Mouse (Mus musculus) embryo, embryonic 11.5 days (tissue): ENCODE results near the gene Glis1.
A peak's percentile ranks its signal among the peaks of the same experiment; 100 is the strongest.

Source experiments
- DNase-seq: peaks from one replicate; pipeline ENCODE4 v3.0.0-alpha.2; 2012; ENCODE audit warnings: low read depth, low spot score

Glis1 gene

GRCm38 (mm10) chr4:107434356-107435237 lies at the start of gene Glis1:
TSS of gene Glis1 (plus strand) at chr4:107434591.
- no peak for DNase-seq

- no peak for DNase-seq
Measured at GRCm38 (mm10) chr4:107387038-107387437, 47.4 kb upstream of the Glis1 start.

GRCm38 (mm10) chr4:107387465-107387864 lies 46.9 kb upstream of the Glis1 start:
- DNase-seq: no peak

- no peak for DNase-seq
Measured at GRCm38 (mm10) chr4:107388291-107388690, 46.1 kb upstream of the Glis1 start.

GRCm38 (mm10) chr4:107389345-107389744 lies 45.0 kb upstream of the Glis1 start:
- DNase-seq: no peak

- no peak for DNase-seq
Measured at GRCm38 (mm10) chr4:107393771-107394170, 40.6 kb upstream of the Glis1 start.

GRCm38 (mm10) chr4:107420202-107420601 lies 14.2 kb upstream of the Glis1 start:
- no peak for DNase-seq

- no peak for DNase-seq
Measured at GRCm38 (mm10) chr4:107421711-107422110, 12.7 kb upstream of the Glis1 start.

GRCm38 (mm10) chr4:107422176-107422575 lies 12.2 kb upstream of the Glis1 start:
- peak; percentile 48 for DNase-seq

GRCm38 (mm10) chr4:107425616-107426015 lies 8.8 kb upstream of the Glis1 start:
- no peak for DNase-seq

- no peak for DNase-seq
Measured at GRCm38 (mm10) chr4:107426631-107427030, 7.8 kb upstream of the Glis1 start.

- DNase-seq: no peak
Measured at GRCm38 (mm10) chr4:107432717-107433116, 1.7 kb upstream of the Glis1 start.

GRCm38 (mm10) chr4:107433998-107434355 lies 414 bp upstream of the Glis1 start:
- DNase-seq: no peak

- DNase-seq: no peak
Measured at GRCm38 (mm10) chr4:107435238-107435946, 1.0 kb downstream of the Glis1 start.

- DNase-seq: no peak
Measured at GRCm38 (mm10) chr4:107436476-107436875, 2.1 kb downstream of the Glis1 start.

- no peak for DNase-seq
Measured at GRCm38 (mm10) chr4:107438741-107439140, 4.3 kb downstream of the Glis1 start.

- no peak for DNase-seq
Measured at GRCm38 (mm10) chr4:107440306-107440705, 5.9 kb downstream of the Glis1 start.

GRCm38 (mm10) chr4:107442288-107442687 lies 7.9 kb downstream of the Glis1 start:
- no peak for DNase-seq

- DNase-seq: no peak
Measured at GRCm38 (mm10) chr4:107442891-107443483, 8.6 kb downstream of the Glis1 start.

GRCm38 (mm10) chr4:107443621-107444020 lies 9.2 kb downstream of the Glis1 start:
- DNase-seq: no peak

GRCm38 (mm10) chr4:107448481-107448880 lies 14.1 kb downstream of the Glis1 start:
- DNase-seq: no peak

- no peak for DNase-seq
Measured at GRCm38 (mm10) chr4:107449519-107449918, 15.1 kb downstream of the Glis1 start.
